Mouse (Mus musculus) spleen, postnatal 10 days (tissue): ENCODE results near the gene Ipo13.

Experiments
- DNase-seq, 2 experiments: peaks; one replicate each; pipeline ENCODE4 v3.0.0; 2021 to 2022; ENCODE audit warnings: low spot score in 2 of 2

Gene Ipo13

GRCm38 (mm10) chr4:117914031-117914430 lies 768 bp downstream of the Ipo13 start:
- no peak for DNase-seq

DNA sequence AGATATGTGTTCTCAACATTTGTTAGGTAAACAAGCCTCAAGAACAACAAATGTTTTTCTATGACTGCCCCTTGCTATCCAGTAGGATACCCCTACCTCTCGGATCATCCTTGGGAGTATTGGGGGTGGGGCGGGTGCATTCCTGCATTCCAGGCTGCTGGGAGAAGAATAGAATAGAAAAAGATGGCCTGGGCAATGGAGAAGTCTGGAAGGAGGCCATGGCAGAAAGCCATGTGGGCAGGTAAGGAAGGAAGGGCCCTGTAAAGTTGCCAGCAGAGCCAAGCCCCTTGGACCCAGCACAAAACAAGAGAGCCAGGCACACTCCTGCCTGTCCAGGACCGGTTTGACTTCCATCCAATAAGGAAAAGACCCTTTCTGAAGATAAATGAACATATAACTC lies 1.4 kb downstream of the Ipo13 start:
- DNase-seq = no peak

DNA sequence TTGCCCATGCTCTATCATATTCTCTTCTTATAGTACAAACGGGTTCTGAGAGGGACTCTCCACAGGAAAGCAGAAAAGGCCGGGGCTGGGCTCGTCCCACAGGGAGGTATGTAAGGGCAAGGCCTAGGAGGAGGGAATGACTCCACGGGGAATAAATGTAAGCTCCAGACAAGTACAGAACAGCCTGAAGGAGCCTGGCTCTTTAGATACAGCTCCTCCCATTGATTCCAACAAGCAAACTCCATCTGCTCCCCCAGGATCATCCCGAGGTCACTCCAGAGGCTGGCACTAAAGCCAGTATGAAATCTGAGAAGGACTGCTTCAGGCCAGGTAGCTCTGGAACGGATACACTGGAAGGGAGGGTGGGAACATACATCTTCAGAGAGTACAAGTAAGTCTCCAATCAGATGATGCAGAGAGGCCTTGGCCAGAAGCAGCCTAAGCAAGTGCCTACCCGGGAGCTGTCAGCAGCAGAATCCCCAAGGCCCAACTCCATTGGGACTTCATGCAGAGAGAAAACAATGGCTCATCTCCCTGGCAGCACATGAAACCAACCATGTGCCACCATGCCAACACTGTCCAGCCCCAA lies 2.0 kb downstream of the Ipo13 start:
- no peak for DNase-seq

GRCm38 (mm10) chr4:117912131-117912561 lies 2.7 kb downstream of the Ipo13 start:
- no peak for DNase-seq

GRCm38 (mm10) chr4:117908834-117909453 lies 5.9 kb downstream of the Ipo13 start:
- no peak for DNase-seq

GRCm38 (mm10) chr4:117906196-117906595 lies 8.6 kb downstream of the Ipo13 start:
- DNase-seq = no peak

DNA sequence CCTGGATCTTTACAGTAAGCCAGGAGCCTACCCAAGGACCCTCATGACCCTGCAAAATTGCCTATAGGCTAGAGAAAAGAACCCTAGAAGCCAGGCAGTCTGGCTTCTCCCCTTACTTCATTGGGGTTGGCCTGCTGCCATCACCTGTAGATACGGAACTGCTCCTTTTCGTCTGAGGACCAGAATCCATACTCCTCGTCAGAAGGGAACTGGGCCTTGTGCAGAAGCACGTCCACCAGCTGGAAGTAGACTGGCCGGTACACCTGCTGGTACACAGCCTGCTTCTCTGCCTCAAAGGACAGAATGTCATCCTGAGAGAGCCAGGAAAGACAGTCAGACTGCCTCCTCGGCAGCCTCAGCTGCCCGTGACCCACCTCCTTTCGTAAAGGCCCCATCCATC lies 10.0 kb downstream of the Ipo13 start:
- no peak for DNase-seq

DNA sequence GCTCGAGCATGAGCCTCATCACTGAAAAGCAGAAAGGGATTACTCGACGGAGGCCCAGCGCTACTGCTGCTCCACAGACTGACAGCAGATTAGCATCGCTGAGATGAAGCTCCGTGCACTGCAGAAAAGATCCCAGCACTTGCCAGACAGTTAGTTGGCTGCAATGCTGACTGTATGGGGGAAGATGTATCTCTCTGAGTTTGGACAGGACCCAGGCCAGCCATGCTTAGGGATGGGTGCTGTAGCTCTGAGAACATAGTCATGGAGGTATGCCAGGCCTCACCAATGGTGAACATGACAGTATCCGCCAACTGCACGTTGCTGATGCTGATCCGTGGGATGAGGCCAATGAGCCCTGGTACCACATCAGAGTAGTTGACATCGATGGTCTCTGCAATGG lies 10.7 kb downstream of the Ipo13 start:
- DNase-seq = no peak

DNA sequence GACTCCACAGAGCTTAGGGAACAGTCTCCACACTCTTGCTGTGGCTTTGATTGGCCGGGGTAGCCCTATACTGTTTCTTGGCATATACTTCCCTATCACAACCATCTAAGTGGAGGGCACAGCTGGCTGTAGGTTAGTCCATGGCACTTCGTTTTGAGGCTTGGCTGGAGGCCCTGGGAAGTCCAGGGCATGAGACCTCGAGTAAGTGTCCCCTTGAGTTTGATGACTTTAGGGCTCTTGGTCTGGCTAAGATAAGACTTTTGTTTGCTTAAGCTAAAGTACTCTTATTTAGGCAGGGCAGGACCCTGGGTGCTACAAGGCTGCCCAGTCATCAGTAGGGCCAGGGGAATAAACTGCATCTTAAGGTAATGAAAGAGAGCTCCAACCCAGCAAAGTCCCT lies 16.7 kb downstream of the Ipo13 start:
- no peak for DNase-seq

- no peak for DNase-seq
Measured at GRCm38 (mm10) chr4:117896031-117896430, 18.8 kb downstream of the Ipo13 start.

DNA sequence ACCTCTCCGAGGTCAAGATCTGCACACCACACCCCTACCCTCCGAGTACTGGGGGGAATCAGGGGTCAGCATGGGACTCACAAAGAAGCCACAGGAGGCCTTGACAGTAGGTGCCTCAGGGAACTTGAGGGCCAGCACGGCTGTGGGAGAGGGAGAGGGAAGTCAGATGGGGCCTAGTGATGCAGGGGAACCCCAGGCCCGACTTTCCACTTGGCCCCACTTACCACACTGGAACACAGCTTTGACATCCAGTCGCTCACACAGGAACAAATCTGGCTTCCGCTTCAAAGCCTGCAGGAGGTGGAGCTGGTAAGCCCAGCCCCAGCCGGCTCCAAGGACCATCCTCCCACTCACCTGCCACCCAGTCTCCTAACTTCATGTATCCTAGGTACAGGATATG lies 19.5 kb downstream of the Ipo13 start:
- peak in 1 of 2 experiments; percentile 9 for DNase-seq

- DNase-seq = no peak
Measured at GRCm38 (mm10) chr4:117894601-117895000, 20.2 kb downstream of the Ipo13 start.

GRCm38 (mm10) chr4:117893376-117893775 lies 21.4 kb downstream of the Ipo13 start:
- peak in 1 of 2 experiments; percentile 82 for DNase-seq

- peak; percentile 67 to 88 for DNase-seq
Measured at GRCm38 (mm10) chr4:117891738-117892161, 23.0 kb downstream of the Ipo13 start, which contains the start of gene Dph2. Gene Dph2, minus strand, starts transcription at chr4:117892032.

DNA sequence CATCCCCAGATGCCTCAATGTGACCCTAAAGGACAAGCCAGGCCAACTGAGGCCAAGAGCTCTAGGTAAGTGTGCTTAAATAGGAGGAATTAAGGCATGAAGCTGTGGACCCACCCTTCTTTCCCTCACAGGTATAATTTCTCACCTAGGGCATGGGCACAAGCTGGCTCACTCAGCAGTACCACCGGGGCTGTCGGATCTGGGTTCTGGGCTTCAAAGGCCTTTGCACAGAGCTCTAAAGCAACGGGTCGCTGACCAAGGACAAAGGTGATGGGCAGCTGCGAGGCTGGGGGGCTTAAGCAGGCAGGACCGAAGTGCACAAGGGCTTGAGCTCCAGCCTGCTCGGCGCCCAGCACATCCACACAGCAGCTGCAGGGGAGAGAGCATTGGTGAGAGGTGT lies 24.0 kb downstream of the Ipo13 start:
- no peak for DNase-seq

DNA sequence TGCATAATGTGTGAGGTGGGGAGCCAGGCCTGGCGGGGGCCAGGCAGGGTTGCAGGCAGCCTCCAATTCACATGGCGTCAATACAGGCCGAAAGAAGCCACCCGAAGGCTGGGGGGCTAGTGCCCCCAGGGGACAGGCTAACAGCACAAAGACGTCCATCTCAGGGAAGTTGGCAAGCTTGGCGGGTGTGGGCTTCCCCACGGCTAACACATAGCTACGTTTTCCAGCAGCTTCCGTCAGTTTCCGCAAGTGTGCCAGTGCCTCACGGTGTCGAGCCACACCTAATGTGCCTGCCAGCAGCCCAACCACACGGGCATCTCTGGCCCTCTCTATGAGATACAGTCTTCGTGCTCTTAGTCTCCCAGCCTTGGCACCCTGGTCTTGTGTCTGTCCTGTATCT lies 24.8 kb downstream of the Ipo13 start:
- no peak for DNase-seq

- no peak for DNase-seq
Measured at GRCm38 (mm10) chr4:117889471-117889870, 25.3 kb downstream of the Ipo13 start.

- DNase-seq = no peak
Measured at GRCm38 (mm10) chr4:117887920-117888319, 26.9 kb downstream of the Ipo13 start.

DNA sequence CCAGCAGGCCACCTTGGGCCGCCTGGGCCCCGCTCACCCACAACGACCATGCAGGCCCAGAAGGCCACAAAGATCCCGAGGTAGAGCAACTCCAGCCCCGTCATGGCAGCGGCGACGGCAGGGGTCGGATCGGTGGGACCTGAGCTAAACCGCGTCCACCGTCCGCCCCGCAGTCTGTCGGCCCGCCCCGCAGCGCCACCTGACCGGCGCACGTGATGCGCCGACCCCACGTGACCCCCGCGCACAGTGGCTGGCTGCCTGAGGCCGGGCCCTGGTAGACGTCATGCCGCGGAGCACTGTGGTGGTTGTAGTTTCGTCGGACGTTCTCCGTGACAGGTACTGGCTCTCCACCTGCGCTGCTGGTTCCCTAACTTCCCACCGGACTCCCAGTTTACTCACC lies 27.7 kb downstream of the Ipo13 start, which contains the start of gene Atp6v0b:
Gene Atp6v0b, minus strand, starts transcription at position 201 of the 400 bp plus-strand sequence.
- DNase-seq = peak; percentile 89 to 97

DNA sequence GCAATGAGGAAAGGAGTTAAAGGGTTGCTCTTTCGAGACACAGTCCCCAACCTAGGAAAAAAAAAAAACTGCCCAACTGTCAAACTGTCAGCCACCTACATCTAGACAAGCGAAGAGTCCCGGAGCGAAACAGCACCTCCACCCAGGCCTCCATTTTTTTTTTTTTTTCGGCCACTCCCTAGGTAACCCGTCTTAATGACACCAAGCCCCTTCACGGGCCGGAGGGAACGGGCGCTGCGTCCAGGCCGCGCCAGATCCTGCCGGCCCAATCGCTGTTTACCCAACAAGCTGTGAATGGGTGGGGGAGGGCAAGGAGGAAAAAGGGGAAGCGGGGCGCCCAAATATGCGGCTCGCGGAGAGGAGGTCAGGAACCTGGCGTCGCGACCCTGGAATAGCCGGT lies 28.2 kb downstream of the Ipo13 start:
- peak in 1 of 2 experiments; percentile 52 for DNase-seq

GRCm38 (mm10) chr4:117885994-117886393 lies 28.8 kb downstream of the Ipo13 start:
- DNase-seq = no peak

- no peak for DNase-seq
Measured at GRCm38 (mm10) chr4:117885093-117885492, 29.7 kb downstream of the Ipo13 start.

DNA sequence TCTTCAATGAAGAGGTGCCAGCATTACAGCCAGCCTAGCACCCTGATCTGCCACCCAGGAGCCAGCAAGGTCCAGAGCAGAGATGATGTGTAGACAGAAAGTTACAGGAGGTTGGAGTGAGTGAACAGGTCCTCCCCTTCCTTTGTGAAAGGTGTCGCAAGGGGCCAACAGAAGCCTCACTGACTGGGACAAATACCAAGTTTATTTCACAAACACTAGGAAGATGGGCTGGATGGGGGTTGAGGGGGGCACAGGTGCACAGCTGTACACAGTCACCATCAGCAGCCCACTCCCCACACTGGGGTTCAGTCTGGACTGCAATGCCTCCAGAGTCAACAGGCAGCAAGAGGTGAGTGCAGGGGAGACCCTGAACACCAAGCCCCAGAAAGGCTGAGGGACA lies 30.7 kb downstream of the Ipo13 start:
- DNase-seq = no peak
